Comparison of ENCODE assay signal across 23 mouse cellular contexts in genomic region chr1:151035766-151036165, GRCm38 (mm10). TPM values are rescaled to one million over a fixed set of nuclear protein-coding genes. Genes with fewer than 3 reads are reported as not detected.
DNase-seq lines count a peak whose midpoint lies in the region; ATAC-seq and TF ChIP-seq lines count a peak whose summit lies in the region.
"Had no signal": no experiment of that assay in that cellular context is flagged by ENCODE, and none has a peak within 500 bp of the region (broad histone marks: within the 10 kb centered on the region; RNA-seq: fewer than 3 reads in every experiment).

No protein-coding gene starts in this region.

- no peaks in the 10 kb centered on the region for H3K27me3 ChIP-seq in intestine, embryonic 14.5 days (replicated peaks; ENCODE audit: control insufficient read depth, insufficient read depth, low read length)
- no peaks in the 10 kb centered on the region; the same call in 1 of the 2 replicates for H3K27me3 ChIP-seq in intestine, postnatal 0 days (replicated peaks; ENCODE audit: control insufficient read depth, insufficient read depth, low read length)
- H3K27me3 ChIP-seq in CH12.LX (replicated peaks) (no peaks in the 10 kb centered on the region), myocyte (ENCODE audit: control insufficient read depth, insufficient read depth, insufficient read length) (no peaks in the 10 kb centered on the region)
- H3K27me3 ChIP-seq in hindbrain, embryonic 16.5 days (replicated peaks; ENCODE audit: control insufficient read depth, insufficient read depth, low read length), result no peaks in the 10 kb centered on the region
- H3K27me3 ChIP-seq: forebrain, embryonic 15.5 days; hindbrain, embryonic 12.5 days; intestine, embryonic 15.5 days had no signal

- no peaks in the 10 kb centered on the region for H3K9me3 ChIP-seq in intestine, embryonic 14.5 days (ENCODE audit: control insufficient read depth, low read length)
- no peaks in the 10 kb centered on the region for H3K9me3 ChIP-seq in intestine, postnatal 0 days (ENCODE audit: control insufficient read depth)
- no peaks in the 10 kb centered on the region for H3K9me3 ChIP-seq in CH12.LX (replicated peaks; ENCODE audit: low read length)
- H3K9me3 ChIP-seq in hindbrain, embryonic 16.5 days (ENCODE audit: control insufficient read depth, low read length), result no peaks in the 10 kb centered on the region
- H3K9me3 ChIP-seq: embryonic facial prominence, embryonic 10.5 days; forebrain, embryonic 10.5 days; forebrain, embryonic 15.5 days; heart, embryonic 10.5 days; hindbrain, embryonic 12.5 days; intestine, embryonic 15.5 days had no signal

- no peak overlapping the region for H3K4me2 ChIP-seq in intestine, embryonic 14.5 days (ENCODE audit: low read length)
- H3K4me2 ChIP-seq in intestine, postnatal 0 days (replicated peaks; ENCODE audit: low read depth), result no peak overlapping the region
- H3K4me2 ChIP-seq in CH12.LX (ENCODE audit: insufficient read depth, low read depth, poor library complexity, severe bottlenecking), result peak overlapping the region; percentile 90; the same call in 1 of the 2 replicates
- H3K4me2 ChIP-seq in myocyte (ENCODE audit: low read depth), result peak overlapping the region; percentile 41
- no peak overlapping the region for H3K4me2 ChIP-seq in hindbrain, embryonic 16.5 days (ENCODE audit: low read length)
- H3K4me2 ChIP-seq: forebrain, embryonic 15.5 days; hindbrain, embryonic 12.5 days; intestine, embryonic 15.5 days had no signal

- H3K79me2 ChIP-seq in CH12.LX (replicated peaks; ENCODE audit: control insufficient read depth, extremely low read depth, insufficient read depth, poor library complexity, severe bottlenecking) (no peaks in the 10 kb centered on the region), myocyte (ENCODE audit: control insufficient read depth, insufficient read depth) (no peaks in the 10 kb centered on the region)

- in situ Hi-C loops in CH12.LX (cut with MboI; ENCODE audit: low pct_ligation_motif_present, low pct_unique_long_range_greater_than_20kb, low sequenced_read_pairs), result no loop called here

- no peak overlapping the region for H3K9ac ChIP-seq in intestine, embryonic 14.5 days (ENCODE audit: low read length)
- no peak overlapping the region for H3K9ac ChIP-seq in intestine, postnatal 0 days (ENCODE audit: low read depth, low read length)
- H3K9ac ChIP-seq in CH12.LX (ENCODE audit: insufficient read depth, low read depth), result no peak overlapping the region
- no peak overlapping the region for H3K9ac ChIP-seq in hindbrain, embryonic 16.5 days (ENCODE audit: low read depth, low read length)
- H3K9ac ChIP-seq: forebrain, embryonic 15.5 days; hindbrain, embryonic 12.5 days; intestine, embryonic 15.5 days had no signal

- no peak overlapping the region for H3K27ac ChIP-seq in intestine, embryonic 14.5 days (ENCODE audit: low read depth)
- H3K27ac ChIP-seq in intestine, postnatal 0 days (ENCODE audit: low read depth, low read length), result no peak overlapping the region
- H3K27ac ChIP-seq in CH12.LX (ENCODE audit: insufficient read depth, low read depth), result no peak overlapping the region
- H3K27ac ChIP-seq in hindbrain, embryonic 16.5 days (ENCODE audit: low read depth, low read length), result no peak overlapping the region
- H3K27ac ChIP-seq: embryonic facial prominence, embryonic 10.5 days; forebrain, embryonic 10.5 days; forebrain, embryonic 15.5 days; heart, embryonic 10.5 days; hindbrain, embryonic 12.5 days; hindbrain, postnatal 0 days; intestine, embryonic 15.5 days had no signal

- ATAC-seq in intestine, embryonic 14.5 days (replicated peaks; ENCODE audit: low FRiP score, low TSS enrichment, low read depth), result no peak
- no peak for ATAC-seq in intestine, postnatal 0 days
- no peak for ATAC-seq in hindbrain, embryonic 16.5 days
- ATAC-seq: forebrain, embryonic 15.5 days had no signal

- no peak for TF ChIP-seq RAD21 in CH12.LX (IDR thresholded peaks at IDR 0.05; ENCODE audit: low read depth, low read length)

- DNase-seq in intestine, embryonic 14.5 days (ENCODE audit: low spot score), result peak; percentile 49
- DNase-seq in 416B (ENCODE audit: low read depth), result peak; percentile 8
- no peak for DNase-seq in CH12.LX (ENCODE audit: extremely low read depth)
- DNase-seq: adrenal gland, adult 2 months; adrenal gland, postnatal 25 days; B cell, adult 2 months; cerebellum, adult 18-20 months; cerebellum, adult 9-11 months; cerebellum, postnatal 36 days; heart, postnatal 4 days had no signal

- no peak for TF ChIP-seq CTCF in intestine, postnatal 0 days (IDR thresholded peaks at IDR 0.05; ENCODE audit: low read depth)
- no peak for TF ChIP-seq CTCF in CH12.LX (conservative IDR thresholded peaks at IDR 0.05 in 1 of 2, IDR thresholded peaks at IDR 0.05 in 1 of 2; ENCODE audit: low read depth in 2 of 2, low read length in 2 of 2)

- 67% methylated on average over 3 of the region's 3 CpGs for WGBS in intestine, embryonic 14.5 days
- WGBS in intestine, postnatal 0 days, result 86% methylated on average over 3 of the region's 3 CpGs
- 77% methylated on average over 3 of the region's 3 CpGs for WGBS in hindbrain, embryonic 16.5 days

- H3K4me3 ChIP-seq in intestine, embryonic 14.5 days (ENCODE audit: low read depth, low read length), result no peak overlapping the region
- no peak overlapping the region for H3K4me3 ChIP-seq in intestine, postnatal 0 days (ENCODE audit: low read depth, low read length)
- H3K4me3 ChIP-seq in CH12.LX (replicated peaks in 1 of 3; ENCODE audit: low read depth in 2 of 3, low read length in 2 of 3, poor library complexity in 1 of 3) (no peak overlapping the region), myocyte (no peak overlapping the region)
- H3K4me3 ChIP-seq in hindbrain, embryonic 16.5 days (ENCODE audit: low read length), result no peak overlapping the region
- H3K4me3 ChIP-seq: embryonic facial prominence, embryonic 10.5 days; erythroblast, embryonic 14.5 days; forebrain, embryonic 10.5 days; forebrain, embryonic 15.5 days; heart, embryonic 10.5 days; hindbrain, embryonic 12.5 days; intestine, embryonic 15.5 days had no signal

- H3ac ChIP-seq in myocyte (ENCODE audit: control insufficient read depth, insufficient read length), result no peak overlapping the region

- TF ChIP-seq EP300 in CH12.LX (IDR thresholded peaks at IDR 0.05; ENCODE audit: low read length), result no peak

- TF ChIP-seq POLR2A in CH12.LX (IDR thresholded peaks at IDR 0.05; ENCODE audit: low read depth, low read length), result no peak
- TF ChIP-seq POLR2A in myocyte (IDR thresholded peaks at IDR 0.05; ENCODE audit: insufficient read length, low read depth), result no peak

- H3K36me3 ChIP-seq in intestine, embryonic 14.5 days (ENCODE audit: control insufficient read depth, insufficient read depth, low read length), result no peaks in the 10 kb centered on the region
- H3K36me3 ChIP-seq in intestine, postnatal 0 days (ENCODE audit: control insufficient read depth, insufficient read depth), result no peaks in the 10 kb centered on the region
- H3K36me3 ChIP-seq in CH12.LX (replicated peaks in 1 of 2; ENCODE audit: control insufficient read depth in 1 of 2, insufficient read depth in 1 of 2, low read length in 1 of 2), result no peaks in the 10 kb centered on the region
- H3K36me3 ChIP-seq in myocyte (ENCODE audit: control insufficient read depth, insufficient read depth), result no peaks in the 10 kb centered on the region
- H3K36me3 ChIP-seq in hindbrain, embryonic 16.5 days (ENCODE audit: control insufficient read depth, insufficient read depth, low read length), result no peaks in the 10 kb centered on the region
- H3K36me3 ChIP-seq: embryonic facial prominence, embryonic 10.5 days; forebrain, embryonic 10.5 days; forebrain, embryonic 15.5 days; heart, embryonic 10.5 days; hindbrain, embryonic 12.5 days; intestine, embryonic 15.5 days had no signal

- dilution Hi-C loops in CH12.LX (cut with MboI; ENCODE audit: extremely low pct_ligation_motif_present, extremely low pct_unique_long_range_greater_than_20kb, low sequenced_read_pairs), result no loop called here

- no peaks in the 10 kb centered on the region for H3K4me1 ChIP-seq in intestine, embryonic 14.5 days (replicated peaks; ENCODE audit: control insufficient read depth, insufficient read depth, low read length)
- 0 out of 2 replicates have a peak, but pooled peaks cover 2% of the 10 kb centered on the region for H3K4me1 ChIP-seq in intestine, postnatal 0 days (replicated peaks; ENCODE audit: control insufficient read depth, insufficient read depth, low read length)
- H3K4me1 ChIP-seq in CH12.LX (ENCODE audit: control insufficient read depth in 1 of 2, insufficient read depth in 2 of 2), result peaks cover 0 to 5% of the 10 kb centered on the region in 2 experiments; a peak in 3 of 4 replicates
- no peaks in the 10 kb centered on the region for H3K4me1 ChIP-seq in hindbrain, embryonic 16.5 days (ENCODE audit: control insufficient read depth, insufficient read depth, low read depth, low read length)
- H3K4me1 ChIP-seq: forebrain, embryonic 15.5 days; hindbrain, embryonic 12.5 days; intestine, embryonic 15.5 days had no signal

TF ChIP-seq in CH12.LX, 34 proteins besides CTCF, POLR2A, EP300 and RAD21:
- TF ChIP-seq CHD1 (IDR thresholded peaks at IDR 0.05; ENCODE audit: low read depth, low read length), result no peak
- TF ChIP-seq IRF4 (IDR thresholded peaks at IDR 0.05; ENCODE audit: low read depth, low read length), result no peak
- TF ChIP-seq ETS1 (conservative IDR thresholded peaks at IDR 0.05; ENCODE audit: low read depth, low read length), result no peak
- no peak for TF ChIP-seq ZMIZ1 (IDR thresholded peaks at IDR 0.05; ENCODE audit: low read depth, low read length)
- TF ChIP-seq MAZ (IDR thresholded peaks at IDR 0.05; ENCODE audit: low read depth, low read length), result no peak
- TF ChIP-seq SMC3 (IDR thresholded peaks at IDR 0.05; ENCODE audit: low read depth, low read length), result no peak
- no peak for TF ChIP-seq CHD2 (IDR thresholded peaks at IDR 0.05; ENCODE audit: low read length)

TF ChIP-seq in myocyte, 11 proteins besides CTCF, POLR2A, EP300 and RAD21 (continues in another document):
- TF ChIP-seq MYOD1 (IDR thresholded peaks at IDR 0.05; ENCODE audit: control insufficient read depth in 1 of 3, insufficient read length in 2 of 3, low read depth in 2 of 3) (no peak), SRF (IDR thresholded peaks at IDR 0.05; ENCODE audit: control insufficient read depth, insufficient read length, low read depth) (no peak), E2F4 (IDR thresholded peaks at IDR 0.05; ENCODE audit: insufficient read depth) (no peak), MAX (IDR thresholded peaks at IDR 0.05; ENCODE audit: low read depth) (no peak), TCF3 (IDR thresholded peaks at IDR 0.05; ENCODE audit: insufficient read length, low read depth) (no peak), REST (IDR thresholded peaks at IDR 0.05; ENCODE audit: insufficient read depth, insufficient read length) (no peak), POLR2AphosphoS2 (IDR thresholded peaks at IDR 0.05; ENCODE audit: insufficient read length, low read depth) (no peak)

RNA-seq across cellular contexts. Expression of gene Hmcn1, which starts 42.5 kb away (rescaled TPM):
- polyA plus RNA-seq in intestine, embryonic 14.5 days (2014; fragmentation: Nextera tagmentation; extraction: Ambion mirVana), result 6.3 and 7.0 TPM in 2 replicates
- polyA plus RNA-seq in intestine, postnatal 0 days (2015; fragmentation: Nextera tagmentation; extraction: Ambion mirVana), result 4.2 and 4.7 TPM in 2 replicates
- under 0.01 TPM in 2 replicates for total RNA-seq in CH12.LX (2012; rRNA removed)
- total RNA-seq in CH12.LX (2014; rRNA removed), result 0.01 TPM in 2 replicates
- 0.01 and 0.04 TPM in 2 replicates for polyA plus RNA-seq in CH12.LX (2012; ENCODE audit: insufficient read length, low read depth)
- polyA plus RNA-seq in myocyte (2012; fragmentation: generic; extraction: Trizol), result 0.12 TPM
- polyA plus RNA-seq in hindbrain, embryonic 16.5 days (2015; fragmentation: Nextera tagmentation; extraction: Ambion mirVana), result 1.3 and 1.5 TPM in 2 replicates
- total RNA-seq: granulocyte monocyte progenitor cell, adult 5-6 weeks had no signal
- polyA plus RNA-seq: CD4-positive, CD25-positive, alpha-beta regulatory T cell, adult 4 months; erythroblast, embryonic 14.5 days had no signal

Comparison
In these comparisons a context has a peak if more than half of its experiments do, and no peak if none do; other contexts are left out.
1. H3K4me2 ChIP-seq: peak in CH12.LX (single experiment) and myocyte (single experiment); none in intestine, embryonic 14.5 days (single experiment), intestine, postnatal 0 days (single experiment) and hindbrain, embryonic 16.5 days (single experiment).